Mouse (Mus musculus) spleen, adult 2 months (tissue): ENCODE results near the gene Sdk1.

Experiments
- CTCF ChIP-seq: fragments of 200-500 bp; IDR thresholded peaks from 2 replicates; pipeline ENCODE4 v1.5.1; 2011; ENCODE audit warnings: mild to moderate bottlenecking, inconsistent platforms; ENCODE audit not compliant: insufficient read depth, insufficient read length, insufficient replicate concordance; ENCODE audit errors: extremely low read depth
- POLR2A ChIP-seq: fragments of 200-500 bp; IDR thresholded peaks from 2 replicates; pipeline ENCODE4 v1.6.1; 2011; ENCODE audit warnings: low read depth, low read length, inconsistent platforms

DNA sequence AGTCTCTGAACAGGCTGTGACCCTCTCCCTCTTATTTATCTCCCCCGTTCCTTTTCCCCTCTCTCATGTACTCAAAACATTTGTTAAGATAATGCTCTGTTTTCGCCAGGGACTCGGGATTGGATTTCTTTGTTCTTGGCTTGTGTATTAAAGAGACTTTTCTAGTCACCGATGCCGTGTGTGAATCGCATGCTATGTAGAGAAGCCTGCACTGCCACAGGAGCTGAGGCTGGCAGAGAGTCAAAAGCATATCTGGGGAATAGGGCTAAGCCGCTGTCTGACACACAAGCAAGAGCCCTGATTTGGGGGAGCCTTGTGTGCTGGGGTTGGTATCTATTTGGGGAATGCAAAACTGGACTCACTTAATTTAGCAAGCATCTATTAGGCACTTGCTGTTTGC, 671.6 kb downstream of the Sdk1 start:
- TF ChIP-seq CTCF (no peak), POLR2A (no peak)
